In the genomic region with DNA sequence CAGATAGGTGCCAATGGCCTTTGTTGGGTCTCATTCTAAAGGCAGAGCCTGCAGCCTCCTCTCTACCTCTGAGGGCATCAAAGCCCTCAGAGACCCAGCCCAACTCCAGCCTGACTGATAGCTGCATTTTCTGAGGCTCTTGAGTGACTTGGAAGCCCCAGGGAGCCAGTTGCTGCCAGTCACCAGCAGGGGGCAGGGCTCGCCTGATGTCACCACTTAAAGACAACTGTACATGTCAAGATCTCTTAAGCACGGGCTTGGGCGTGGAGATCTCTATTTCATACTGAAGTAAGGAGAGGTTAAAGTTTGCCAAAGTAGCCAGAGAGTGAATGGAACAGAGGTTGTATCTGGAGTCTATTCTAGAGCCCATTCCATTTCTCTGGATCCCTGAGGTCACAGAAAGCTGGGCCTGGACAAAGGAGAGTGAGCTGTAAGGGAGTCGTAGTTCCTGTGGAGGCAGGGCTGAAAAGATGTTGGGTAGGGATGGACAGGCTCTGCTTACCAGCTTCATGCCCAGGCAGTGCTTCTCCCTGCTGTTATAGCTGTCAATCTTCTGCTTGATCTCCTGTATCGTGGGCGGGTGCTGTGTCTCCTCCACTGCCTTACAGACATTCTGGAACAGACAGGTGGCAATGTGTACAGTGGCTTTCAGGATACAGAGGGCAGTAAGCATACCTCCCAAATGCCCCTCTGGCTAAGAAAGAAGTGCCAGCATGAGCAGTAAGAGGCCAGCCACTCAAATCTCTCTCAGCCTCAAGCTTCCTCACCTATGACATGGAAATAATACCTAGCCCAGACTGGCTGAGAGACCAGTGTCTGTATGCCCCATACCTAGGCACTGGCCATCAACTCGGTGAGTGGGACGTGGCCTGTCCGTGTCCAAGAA, we compare ENCODE assay signal across 8 mouse cellular contexts. TPM values are rescaled to one million over a fixed set of nuclear protein-coding genes. Genes with fewer than 3 reads are reported as not detected.
DNase-seq lines count a peak whose midpoint lies in the region; ATAC-seq and TF ChIP-seq lines count a peak whose summit lies in the region.

No protein-coding gene starts in this region.

- peaks cover 40% of the 10 kb centered on the region for H3K36me3 ChIP-seq in heart, embryonic 12.5 days
- H3K36me3 ChIP-seq in limb, embryonic 10.5 days: peaks cover 38% of the 10 kb centered on the region
- H3K36me3 ChIP-seq in midbrain, embryonic 15.5 days (replicated peaks): 0 out of 2 replicates have a peak, but pooled peaks cover 3% of the 10 kb centered on the region
- peaks cover 40% of the 10 kb centered on the region for H3K36me3 ChIP-seq in spleen, adult 2 months (ENCODE audit: control insufficient read depth, insufficient read depth, low read length)

- no peak overlapping the region for H3K27ac ChIP-seq in heart, embryonic 12.5 days (ENCODE audit: poor library complexity, severe bottlenecking)
- no peak overlapping the region for H3K27ac ChIP-seq in limb, embryonic 10.5 days
- no peak overlapping the region for H3K27ac ChIP-seq in midbrain, embryonic 15.5 days
- H3K27ac ChIP-seq in spleen, adult 2 months (ENCODE audit: insufficient read depth, low read length): no peak overlapping the region

- no peak for ATAC-seq in heart, embryonic 12.5 days (ENCODE audit: insufficient number of reproducible peaks, low FRiP score)
- ATAC-seq in common myeloid progenitor, adult 5-6 weeks (replicated peaks; ENCODE audit: low read depth, poor library complexity, severe bottlenecking): peak; percentile 74
- ATAC-seq in midbrain, embryonic 15.5 days (replicated peaks): peak; percentile 76

- TF ChIP-seq CTCF in spleen, adult 2 months (IDR thresholded peaks at IDR 0.05; ENCODE audit: extremely low read depth, insufficient read depth, insufficient read length, insufficient replicate concordance): peak; percentile 92

- H3K4me2 ChIP-seq in heart, embryonic 12.5 days: no peak overlapping the region
- H3K4me2 ChIP-seq in midbrain, embryonic 15.5 days: no peak overlapping the region

- no peaks in the 10 kb centered on the region for H3K27me3 ChIP-seq in heart, embryonic 12.5 days (replicated peaks)
- H3K27me3 ChIP-seq in limb, embryonic 10.5 days (ENCODE audit: low read depth, poor library complexity, severe bottlenecking): no peaks in the 10 kb centered on the region
- no peaks in the 10 kb centered on the region for H3K27me3 ChIP-seq in midbrain, embryonic 15.5 days (replicated peaks)
- H3K27me3 ChIP-seq in spleen, adult 2 months (ENCODE audit: control insufficient read depth, insufficient read depth, low read length): no peaks in the 10 kb centered on the region

- no peaks in the 10 kb centered on the region for H3K9me3 ChIP-seq in heart, embryonic 12.5 days (replicated peaks)
- H3K9me3 ChIP-seq in limb, embryonic 10.5 days (replicated peaks): no peaks in the 10 kb centered on the region
- no peaks in the 10 kb centered on the region for H3K9me3 ChIP-seq in midbrain, embryonic 15.5 days

- WGBS in heart, embryonic 12.5 days: 57% methylated on average over 9 of the region's 9 CpGs
- WGBS in limb, embryonic 10.5 days: 71% methylated on average over 9 of the region's 9 CpGs
- WGBS in midbrain, embryonic 15.5 days: 62% methylated on average over 9 of the region's 9 CpGs
- WGBS in spleen, adult 2 months: 65% methylated on average over 9 of the region's 9 CpGs

- no peak overlapping the region for H3K4me3 ChIP-seq in heart, embryonic 12.5 days
- no peak overlapping the region for H3K4me3 ChIP-seq in limb, embryonic 10.5 days
- H3K4me3 ChIP-seq in midbrain, embryonic 15.5 days: no peak overlapping the region
- H3K4me3 ChIP-seq in spleen, adult 2 months (ENCODE audit: extremely low read depth, insufficient read depth, insufficient read length): no peak overlapping the region

- H3K9ac ChIP-seq in heart, embryonic 12.5 days: no peak overlapping the region
- no peak overlapping the region for H3K9ac ChIP-seq in midbrain, embryonic 15.5 days

- TF ChIP-seq POLR2A in spleen, adult 2 months (IDR thresholded peaks at IDR 0.05; ENCODE audit: low read depth, low read length): no peak

- peak; percentile 77 to 90 for DNase-seq in heart, adult 18-20 months
- peak; percentile 61 to 62 for DNase-seq in gastrocnemius, adult 8-10 months (ENCODE audit: low spot score in 2 of 2)
- DNase-seq in kidney, adult 18-20 months: peak; percentile 83
- peak; percentile 81 for DNase-seq in limb, embryonic 10.5 days (ENCODE audit: low spot score)
- peak; percentile 68 to 83 for DNase-seq in spleen, adult 2 months (ENCODE audit: low read depth in 1 of 2, low spot score in 2 of 2)

- H3K4me1 ChIP-seq in heart, embryonic 12.5 days (replicated peaks): peaks cover 44% of the 10 kb centered on the region
- no peaks in the 10 kb centered on the region for H3K4me1 ChIP-seq in limb, embryonic 10.5 days
- no peaks in the 10 kb centered on the region for H3K4me1 ChIP-seq in midbrain, embryonic 15.5 days
- peaks cover 19% of the 10 kb centered on the region; the same call in 1 of the 2 replicates for H3K4me1 ChIP-seq in spleen, adult 2 months (ENCODE audit: control insufficient read depth, insufficient read depth, insufficient read length)

RNA-seq across cellular contexts. Expression of gene Eif2d, which starts 28.9 kb away (rescaled TPM):
- total RNA-seq in heart, adult 18-20 months (2021): 10 to 100 TPM; 31.4 to 34.1 TPM
- polyA plus RNA-seq in heart, embryonic 12.5 days (2016; fragmentation: Nextera tagmentation; extraction: Ambion mirVana): 45.8 and 51.8 TPM in 2 replicates
- 28.7 and 32.8 TPM in 2 replicates for total RNA-seq in common myeloid progenitor, adult 5-6 weeks (2017)
- 10 to 100 TPM; 27.9 to 30.4 (median 29.3) TPM for total RNA-seq in gastrocnemius, adult 8-10 months (2022)
- polyA plus RNA-seq in limb, embryonic 10.5 days (2016; fragmentation: Nextera tagmentation; extraction: Ambion mirVana): 73.5 and 76.7 TPM in 2 replicates
- 50.7 and 53.6 TPM in 2 replicates for polyA plus RNA-seq in midbrain, embryonic 15.5 days (2015; fragmentation: Nextera tagmentation; extraction: Ambion mirVana)
- 17.4 and 19.6 TPM in 2 replicates for polyA plus RNA-seq in spleen, adult 2 months (2012; rRNA removed)

RNA-seq across cellular contexts. Expression of gene Dyrk3, which starts 43.7 kb away (rescaled TPM):
- 1 to 10 TPM in 1 of 2 experiments, under 1 TPM in 1; 0.20 to 1.1 TPM for total RNA-seq in heart, adult 18-20 months (2021)
- 6.5 and 8.8 TPM in 2 replicates for polyA plus RNA-seq in heart, embryonic 12.5 days (2016; fragmentation: Nextera tagmentation; extraction: Ambion mirVana)
- 10.3 and 11.4 TPM in 2 replicates for total RNA-seq in common myeloid progenitor, adult 5-6 weeks (2017)
- not detected for total RNA-seq in gastrocnemius, adult 8-10 months (2022)
- polyA plus RNA-seq in limb, embryonic 10.5 days (2016; fragmentation: Nextera tagmentation; extraction: Ambion mirVana): 5.5 and 5.8 TPM in 2 replicates
- 15.5 and 17.8 TPM in 2 replicates for polyA plus RNA-seq in midbrain, embryonic 15.5 days (2015; fragmentation: Nextera tagmentation; extraction: Ambion mirVana)
- polyA plus RNA-seq in spleen, adult 2 months (2012; rRNA removed): 3.6 and 4.6 TPM in 2 replicates
